Mouse (Mus musculus) lung, embryonic 15.5 days (tissue): ENCODE measurements around the gene Gm21915. TPM values are rescaled to one million over a fixed set of nuclear protein-coding genes. Genes with fewer than 3 reads are reported as not detected.

ENCODE experiments used
- ATAC-seq: fragments of 200-750 bp; cut with Nextera tagmentation; 2 replicates; pipeline ENCODE4 v1.8.0; 2017; ENCODE audit warnings: moderate number of reproducible peaks, borderline replicate concordance; ENCODE audit not compliant: low FRiP score, low TSS enrichment; ENCODE audit errors: extremely low read depth
- H3K27ac ChIP-seq: fragments of 300-500 bp; sonication (generic); 2 replicates; pipeline ENCODE4 v1.5.1; 2015; ENCODE audit warnings: moderate library complexity, mild to moderate bottlenecking, inconsistent platforms
- H3K27me3 ChIP-seq: fragments of 300-500 bp; sonication (generic); 2 replicates; pipeline ENCODE4 v1.6.1; 2015; ENCODE audit warnings: inconsistent platforms
- H3K36me3 ChIP-seq: fragments of 300-500 bp; sonication (generic); 2 replicates; pipeline ENCODE4 v1.6.1; 2015; ENCODE audit warnings: inconsistent platforms
- H3K4me1 ChIP-seq: fragments of 300-500 bp; sonication (generic); 2 replicates; pipeline ENCODE4 v1.6.1; 2015; ENCODE audit warnings: inconsistent platforms
- H3K4me2 ChIP-seq: fragments of 300-500 bp; sonication (generic); 2 replicates; pipeline ENCODE4 v1.6.1; 2015; ENCODE audit warnings: inconsistent platforms, mild to moderate bottlenecking, moderate library complexity
- H3K4me3 ChIP-seq: fragments of 300-500 bp; sonication (generic); 2 replicates; pipeline ENCODE4 v1.5.1; 2015; ENCODE audit warnings: mild to moderate bottlenecking, inconsistent platforms
- H3K9ac ChIP-seq: fragments of 300-500 bp; sonication (generic); 2 replicates; pipeline ENCODE4 v1.6.1; 2015; ENCODE audit warnings: inconsistent platforms
- H3K9me3 ChIP-seq: fragments of 300-500 bp; sonication (generic); 2 replicates; pipeline ENCODE4 v1.6.1; 2016; ENCODE audit warnings: inconsistent platforms
- WGBS: fragments of 180-500 bp; shearing (Covaris S2); methylation state at CpG from one replicate; pipeline ENCODE4 v1.1.7; 2015; 5-methylcytosine and 5-hydroxymethylcytosine counted together
- polyA plus RNA-seq: library from polyadenylated mRNA; unstranded; fragments of >200 nt; fragmentation: Nextera tagmentation; extraction: Ambion mirVana; gene quantifications from 2 replicates; pipeline ENCODE4 v1.2.1, GENCODE M21; 2015

Gm21915 gene
- polyA plus RNA-seq, 1 experiment from 2014 or later, result not detected

GRCm38 (mm10) chr9:40671323-40671930 lies 1.0 kb downstream of the Gm21915 start:
- Histone ChIP-seq H3K4me2 (no peak overlapping the region), H3K9ac (no peak overlapping the region), H3K4me1 (peaks cover 14% of the 10 kb centered on the region), H3K4me3 (no peak overlapping the region), H3K36me3 (no peaks in the 10 kb centered on the region), H3K27me3 (no peaks in the 10 kb centered on the region), H3K9me3 (no peaks in the 10 kb centered on the region), H3K27ac (no peak overlapping the region)
- WGBS, result 29% methylated on average over 4 of the region's 4 CpGs
- ATAC-seq, result no peak

DNA sequence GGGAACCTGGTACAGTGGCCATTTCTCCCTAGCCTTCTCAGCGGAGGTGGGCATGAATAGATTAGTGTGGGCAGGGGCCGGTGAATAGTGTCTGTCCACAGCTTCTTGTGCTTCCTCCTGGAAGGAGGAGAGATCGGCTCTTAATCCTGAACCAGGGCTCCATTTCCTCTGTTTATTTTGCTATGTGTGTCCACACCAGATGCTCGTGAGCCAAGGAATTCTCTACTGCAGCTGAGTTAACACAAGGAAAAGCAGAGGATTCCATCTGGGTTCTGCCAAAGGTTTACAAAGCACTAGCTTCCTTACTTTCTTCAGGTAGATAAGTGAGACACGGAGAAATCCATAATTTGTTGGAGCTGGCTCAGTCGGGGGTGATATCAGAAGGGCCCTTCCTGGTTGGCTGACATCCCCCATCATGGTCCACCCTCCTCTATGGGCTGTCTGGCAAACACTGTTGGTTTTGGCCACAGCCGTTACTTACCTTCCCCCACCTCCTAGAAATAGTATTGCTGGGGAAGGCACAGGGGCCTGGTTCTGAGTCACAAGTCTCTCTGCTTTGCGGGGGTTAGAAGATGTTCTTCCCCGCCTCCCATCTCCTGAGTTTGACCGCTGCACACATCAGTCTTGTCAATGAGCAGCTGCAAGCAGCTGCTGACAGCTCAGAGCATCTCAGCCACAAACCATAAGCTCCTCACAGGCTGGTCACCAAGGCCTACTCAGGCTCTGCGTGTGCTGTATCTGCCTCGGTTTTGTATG lies 5.0 kb downstream of the Gm21915 start:
- H3K9ac ChIP-seq, result no peak overlapping the region
- no peak overlapping the region for H3K4me2 ChIP-seq
- H3K4me3 ChIP-seq, result no peak overlapping the region
- no peaks in the 10 kb centered on the region for H3K36me3 ChIP-seq
- H3K9me3 ChIP-seq, result no peaks in the 10 kb centered on the region
- peak; percentile 58 for ATAC-seq
- WGBS, result 34% methylated on average over 12 of the region's 12 CpGs
- H3K27ac ChIP-seq, result peak overlapping the region; percentile 48; the same call in 1 of the 2 replicates
- peaks cover 21% of the 10 kb centered on the region for H3K4me1 ChIP-seq
- H3K27me3 ChIP-seq, result no peaks in the 10 kb centered on the region

DNA sequence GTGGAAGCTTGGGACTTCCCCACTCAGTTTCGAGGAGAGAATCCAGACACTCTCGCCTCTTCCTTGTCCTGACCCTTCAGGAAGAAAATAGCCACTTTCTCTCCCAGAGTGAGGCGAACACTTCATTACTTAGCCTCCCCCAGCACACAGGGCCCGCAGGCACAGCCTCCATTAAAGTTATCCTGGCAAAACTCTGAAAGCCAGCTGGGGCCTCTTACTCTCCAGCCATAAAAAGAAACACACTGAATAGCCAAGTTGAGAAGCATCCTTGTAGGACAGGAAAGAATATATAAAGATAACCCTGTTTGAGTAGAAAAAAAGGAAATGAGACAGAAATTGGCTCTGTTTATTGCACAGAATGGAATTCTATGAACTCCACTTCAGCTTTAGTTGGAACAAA lies 8.2 kb downstream of the Gm21915 start:
- ATAC-seq, result no peak
- H3K9me3 ChIP-seq, result no peaks in the 10 kb centered on the region
- H3K27ac ChIP-seq, result no peak overlapping the region
- WGBS, result 37% methylated on average over 4 of the region's 4 CpGs
- H3K4me1 ChIP-seq, result peaks cover 21% of the 10 kb centered on the region
- no peak overlapping the region for H3K4me3 ChIP-seq
- no peak overlapping the region for H3K4me2 ChIP-seq
- no peaks in the 10 kb centered on the region for H3K27me3 ChIP-seq
- no peaks in the 10 kb centered on the region for H3K36me3 ChIP-seq
- H3K9ac ChIP-seq, result no peak overlapping the region

DNA sequence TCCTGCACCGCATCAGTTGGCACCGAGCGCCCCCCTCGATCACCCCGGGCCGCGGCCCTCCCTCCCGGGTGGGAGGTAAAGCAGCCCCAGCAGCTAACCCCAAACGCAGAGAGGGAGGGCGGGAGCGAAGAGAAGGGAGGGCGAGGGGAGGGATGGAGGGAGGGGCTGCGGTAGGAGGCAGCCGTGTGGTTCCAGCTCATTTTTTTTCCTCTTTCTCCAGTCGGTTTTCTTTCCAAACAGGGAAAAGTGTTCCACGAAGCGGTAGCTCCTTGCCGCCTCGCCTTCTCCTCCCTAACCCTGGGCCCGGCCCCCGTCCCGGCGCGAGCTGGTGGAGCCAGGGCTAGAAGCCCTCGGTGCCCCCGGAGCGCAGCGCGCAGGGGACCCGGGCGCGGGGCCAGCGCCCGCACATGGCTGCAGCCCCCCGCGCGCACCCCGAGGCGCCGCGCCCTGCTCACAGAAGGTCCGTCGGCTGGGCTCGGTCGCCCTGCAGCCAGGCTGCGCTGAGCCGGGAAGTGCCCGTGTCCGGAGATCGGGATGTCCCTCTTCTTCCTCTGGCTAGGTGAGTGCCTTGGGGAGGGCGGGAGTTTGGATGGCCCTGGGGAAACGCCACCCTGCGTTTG lies 15.5 kb downstream of the Gm21915 start, which contains the start of gene Clmp:
Gene Clmp (plus strand): TSS at position 162 of the 620 bp plus-strand sequence.
- peak within 1 kb of the TSS; percentile 87 for H3K27ac ChIP-seq
- no peaks in the 10 kb centered on the region for H3K36me3 ChIP-seq
- under 1% methylated on average over 45 of the region's 53 CpGs for WGBS
- H3K4me1 ChIP-seq, result 0 out of 2 replicates have a peak, but pooled peaks cover 2% of the 10 kb centered on the region
- H3K27me3 ChIP-seq, result peaks cover 17% of the 10 kb centered on the region; the same call in 1 of the 2 replicates
- peak within 1 kb of the TSS; percentile 65 for H3K9ac ChIP-seq
- ATAC-seq, result peak; percentile 70
- peak within 1 kb of the TSS; percentile 69 for H3K4me3 ChIP-seq
- no peaks in the 10 kb centered on the region for H3K9me3 ChIP-seq
- peak within 1 kb of the TSS; percentile 98 for H3K4me2 ChIP-seq

DNA sequence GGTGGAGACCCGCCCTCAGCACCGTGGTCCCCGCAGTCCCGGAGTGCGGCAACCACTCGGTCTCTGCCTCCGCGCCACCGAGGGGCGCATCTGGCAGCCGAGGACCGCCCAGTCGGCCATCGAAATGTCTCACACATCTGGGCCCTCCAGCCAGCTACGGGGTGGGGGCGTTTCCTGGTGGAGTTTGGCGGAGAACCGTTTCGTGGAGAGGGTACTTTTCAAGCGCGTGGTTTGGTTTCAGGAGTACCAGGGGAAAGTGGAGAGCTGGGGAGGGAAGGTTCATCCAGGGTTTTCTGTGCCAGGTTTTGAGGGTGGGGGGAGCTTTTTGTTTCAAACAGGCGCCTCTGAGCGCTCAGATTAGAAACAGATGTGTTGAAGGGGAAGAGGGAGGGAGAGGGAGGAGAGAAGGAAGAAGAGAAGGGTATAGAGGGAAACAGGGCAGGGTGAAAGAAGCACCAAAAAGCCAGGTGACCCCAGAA lies 16.0 kb downstream of the Gm21915 start:
- Histone ChIP-seq H3K4me1 (0 out of 2 replicates have a peak, but pooled peaks cover 2% of the 10 kb centered on the region), H3K27ac (peak overlapping the region; percentile 87), H3K4me3 (peak overlapping the region; percentile 69), H3K9ac (peak overlapping the region; percentile 65), H3K36me3 (no peaks in the 10 kb centered on the region), H3K9me3 (no peaks in the 10 kb centered on the region), H3K27me3 (peaks cover 17% of the 10 kb centered on the region; the same call in 1 of the 2 replicates), H3K4me2 (peak overlapping the region; percentile 98)
- peak; percentile 65; the same call in 1 of the 2 replicates for ATAC-seq
- WGBS, result under 1% methylated on average over 23 of the region's 23 CpGs

GRCm38 (mm10) chr9:40687053-40687452 lies 16.6 kb downstream of the Gm21915 start:
- Histone ChIP-seq H3K9me3 (no peaks in the 10 kb centered on the region), H3K27me3 (peaks cover 17% of the 10 kb centered on the region; the same call in 1 of the 2 replicates), H3K27ac (no peak overlapping the region), H3K36me3 (no peaks in the 10 kb centered on the region), H3K4me1 (peaks cover 5% of the 10 kb centered on the region; the same call in 1 of the 2 replicates), H3K9ac (0 out of 2 replicates have a peak overlapping the region, but pooled peaks have one; percentile 1), H3K4me3 (peak overlapping the region; percentile 69), H3K4me2 (peak overlapping the region; percentile 98)
- 45% methylated on average over 5 of the region's 5 CpGs for WGBS
- ATAC-seq, result no peak

- Histone ChIP-seq H3K4me1 (peaks cover 9% of the 10 kb centered on the region; the same call in 1 of the 2 replicates), H3K9ac (no peak overlapping the region), H3K9me3 (no peaks in the 10 kb centered on the region), H3K27ac (no peak overlapping the region), H3K4me3 (0 out of 2 replicates have a peak overlapping the region, but pooled peaks have one; percentile 69), H3K36me3 (no peaks in the 10 kb centered on the region), H3K27me3 (peaks cover 17% of the 10 kb centered on the region; the same call in 1 of the 2 replicates), H3K4me2 (peak overlapping the region; percentile 98)
- WGBS, result 47% methylated on average over 3 of the region's 3 CpGs
- ATAC-seq, result no peak
Measured at GRCm38 (mm10) chr9:40687553-40687952, 17.1 kb downstream of the Gm21915 start.

DNA sequence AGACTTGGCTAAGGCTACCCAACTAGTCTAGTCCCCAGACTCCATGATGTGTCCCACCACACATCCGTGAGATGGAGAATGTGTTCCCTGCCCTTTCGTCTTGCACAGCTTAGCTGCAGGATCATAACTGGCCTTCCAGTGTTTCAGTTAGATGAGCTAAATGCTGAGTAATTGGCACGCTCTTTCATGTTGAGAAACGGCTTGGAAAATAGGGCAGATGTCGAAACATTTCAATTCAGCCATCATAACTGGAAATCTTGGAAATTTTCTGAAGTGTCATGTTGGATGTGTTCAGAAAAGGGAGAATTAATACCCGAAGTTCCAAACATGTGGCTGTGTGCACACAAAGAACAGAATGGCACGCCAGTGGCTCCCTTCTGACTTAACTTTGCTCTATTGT lies 20.1 kb downstream of the Gm21915 start:
- H3K4me3 ChIP-seq, result no peak overlapping the region
- ATAC-seq, result no peak
- no peak overlapping the region for H3K9ac ChIP-seq
- WGBS, result 87% methylated on average over 7 of the region's 7 CpGs
- H3K27me3 ChIP-seq, result peaks cover 15% of the 10 kb centered on the region; the same call in 1 of the 2 replicates
- no peaks in the 10 kb centered on the region for H3K36me3 ChIP-seq
- no peak overlapping the region for H3K27ac ChIP-seq
- H3K4me2 ChIP-seq, result no peak overlapping the region
- no peaks in the 10 kb centered on the region for H3K9me3 ChIP-seq
- H3K4me1 ChIP-seq, result peaks cover 11% of the 10 kb centered on the region; the same call in 1 of the 2 replicates

DNA sequence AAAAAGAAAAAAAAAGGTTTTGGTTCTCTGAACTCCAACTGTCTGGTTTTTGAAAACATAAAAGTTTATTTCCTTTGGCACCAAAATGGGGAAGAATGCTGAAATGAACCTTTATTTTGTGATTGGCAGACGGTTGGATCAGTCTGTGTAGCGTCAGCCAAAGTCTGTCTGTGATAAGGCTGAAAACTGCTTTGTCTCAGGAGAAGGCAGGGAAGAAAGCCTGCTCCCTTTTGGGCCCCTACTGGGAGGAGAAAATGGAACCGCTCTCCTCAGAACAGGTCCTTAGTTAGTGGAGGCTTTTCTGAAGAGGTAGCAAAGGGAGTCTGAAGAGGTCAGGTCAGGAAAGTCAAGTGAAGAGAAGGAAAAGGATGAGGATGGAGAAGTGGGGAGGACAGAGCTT lies 22.6 kb downstream of the Gm21915 start:
- peaks cover 9% of the 10 kb centered on the region; the same call in 1 of the 2 replicates for H3K4me1 ChIP-seq
- H3K27ac ChIP-seq, result 0 out of 2 replicates have a peak overlapping the region, but pooled peaks have one; percentile 3
- H3K36me3 ChIP-seq, result no peaks in the 10 kb centered on the region
- WGBS, result 21% methylated on average over 3 of the region's 3 CpGs
- no peak for ATAC-seq
- H3K27me3 ChIP-seq, result no peaks in the 10 kb centered on the region
- no peak overlapping the region for H3K4me2 ChIP-seq
- no peak overlapping the region for H3K4me3 ChIP-seq
- H3K9ac ChIP-seq, result no peak overlapping the region
- H3K9me3 ChIP-seq, result no peaks in the 10 kb centered on the region

GRCm38 (mm10) chr9:40693768-40694167 lies 23.4 kb downstream of the Gm21915 start:
- H3K4me1 ChIP-seq, result peaks cover 9% of the 10 kb centered on the region; the same call in 1 of the 2 replicates
- H3K36me3 ChIP-seq, result no peaks in the 10 kb centered on the region
- no peak for ATAC-seq
- no peak overlapping the region for H3K9ac ChIP-seq
- no peak overlapping the region for H3K4me3 ChIP-seq
- 51% methylated on average over 5 of the region's 5 CpGs for WGBS
- H3K27ac ChIP-seq, result no peak overlapping the region
- H3K4me2 ChIP-seq, result no peak overlapping the region
- H3K27me3 ChIP-seq, result no peaks in the 10 kb centered on the region
- H3K9me3 ChIP-seq, result no peaks in the 10 kb centered on the region

DNA sequence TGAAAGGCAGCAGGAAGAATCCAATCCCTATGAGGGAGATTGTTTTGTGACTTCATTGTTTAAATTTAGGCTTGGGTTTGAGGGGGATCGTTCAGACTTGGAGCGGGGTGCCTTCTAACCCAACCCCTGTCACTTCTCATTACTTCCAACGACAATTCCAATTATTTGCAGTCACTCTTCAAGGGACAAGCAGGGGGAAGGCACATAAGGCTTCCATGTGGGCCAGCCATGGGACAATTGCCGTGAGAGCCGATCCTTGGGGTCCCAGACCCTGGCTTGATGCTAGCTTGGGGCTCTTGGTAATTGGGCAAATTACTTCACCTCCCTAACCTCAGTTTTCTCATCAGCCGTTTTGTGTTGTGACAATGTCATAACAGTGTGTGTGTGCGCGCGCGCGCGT lies 23.9 kb downstream of the Gm21915 start:
- Histone ChIP-seq H3K4me3 (no peak overlapping the region), H3K4me2 (no peak overlapping the region), H3K36me3 (no peaks in the 10 kb centered on the region), H3K27me3 (no peaks in the 10 kb centered on the region), H3K4me1 (peaks cover 9% of the 10 kb centered on the region; the same call in 1 of the 2 replicates), H3K9me3 (no peaks in the 10 kb centered on the region), H3K27ac (no peak overlapping the region), H3K9ac (no peak overlapping the region)
- no peak for ATAC-seq
- 79% methylated on average over 12 of the region's 12 CpGs for WGBS
